Mouse (Mus musculus): ENCODE measurements at regions not wholly inside any gene's neighbourhood (a gene's known extent, or its start where the extent isn't known, plus 50 kb on each side); places are given as distances from the start of the nearest gene placed in this dataset.

DNA sequence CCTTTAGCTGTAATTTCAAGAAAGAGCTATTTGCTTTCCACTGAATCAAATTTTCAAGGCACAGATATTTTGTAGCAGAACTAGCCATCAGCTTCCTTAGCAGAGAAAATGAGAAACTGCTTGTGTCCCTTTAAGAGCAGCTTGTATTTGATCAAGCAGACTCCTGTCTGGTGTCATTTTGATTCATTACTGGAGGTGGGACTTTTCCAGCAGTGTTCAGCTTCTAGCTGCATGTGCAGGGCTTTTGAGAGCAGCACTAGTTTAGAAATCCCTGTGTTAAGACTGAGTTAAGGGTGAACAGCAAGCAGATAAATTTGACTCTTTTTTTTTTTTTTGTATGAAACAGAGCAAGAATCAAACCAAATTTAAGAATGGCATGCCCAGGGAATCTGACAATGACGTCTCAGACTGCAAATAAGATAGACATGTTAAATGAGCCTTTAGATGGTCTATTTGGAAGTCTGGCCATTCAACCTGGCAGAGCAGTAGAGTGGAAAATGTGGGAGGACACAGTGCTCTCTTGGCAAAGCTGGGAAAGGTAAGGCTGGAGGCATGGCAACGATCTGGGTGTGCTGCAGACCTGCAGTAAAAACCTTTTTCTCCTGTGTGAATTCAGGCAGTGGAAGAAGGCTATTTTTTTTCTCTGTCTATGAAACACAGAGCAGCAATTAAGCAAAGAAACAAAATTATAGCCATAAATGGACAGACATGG is 419.9 kb upstream of the Dmd start:
- no peaks in the 10 kb centered on the region for H3K27me3 ChIP-seq (ENCODE audit: control insufficient read depth, insufficient read depth, low read length)
- DNase-seq (ENCODE audit: low spot score) (no peak), ATAC-seq (replicated peaks; ENCODE audit: insufficient number of reproducible peaks, low FRiP score, low TSS enrichment, low read depth) (no peak)
- no peak overlapping the region for H3K4me2 ChIP-seq (ENCODE audit: low read depth, low read length)
- no peaks in the 10 kb centered on the region for H3K4me1 ChIP-seq (ENCODE audit: control insufficient read depth, insufficient read depth, low read length)
- no peak overlapping the region for H3K9ac ChIP-seq (replicated peaks; ENCODE audit: low read length)
- 75% methylated on average over 2 of the region's 2 CpGs for WGBS
- no peak overlapping the region for H3K27ac ChIP-seq (replicated peaks; ENCODE audit: low read depth, low read length)
- no peaks in the 10 kb centered on the region for H3K9me3 ChIP-seq (replicated peaks; ENCODE audit: control insufficient read depth, low read length)
- H3K4me3 ChIP-seq (ENCODE audit: low read depth, low read length), result no peak overlapping the region
- no peaks in the 10 kb centered on the region for H3K36me3 ChIP-seq (replicated peaks; ENCODE audit: control insufficient read depth, insufficient read depth, low read depth, low read length)

DNA sequence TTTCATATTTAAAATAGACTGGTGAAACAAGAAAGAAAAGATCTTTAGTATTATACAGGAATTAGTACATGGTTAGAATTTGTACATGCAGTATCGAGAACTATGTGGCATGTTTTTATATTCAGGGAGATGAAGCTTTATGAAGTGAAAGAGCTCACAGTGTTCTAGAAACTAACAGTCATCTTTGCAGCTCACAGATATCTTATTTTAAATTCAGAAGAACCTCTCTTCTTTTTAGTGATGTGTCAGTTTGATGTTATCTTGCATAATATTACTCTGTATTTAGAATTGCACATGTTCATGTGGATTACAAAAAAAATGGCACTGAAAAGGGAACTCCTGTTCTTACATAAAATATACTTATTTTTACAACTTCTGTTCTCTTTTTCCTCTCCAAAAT is 377.1 kb upstream of the Dmd start:
- Histone ChIP-seq H3K4me1 (ENCODE audit: control insufficient read depth, insufficient read depth, low read length) (no peaks in the 10 kb centered on the region), H3K4me2 (ENCODE audit: low read depth, low read length) (no peak overlapping the region), H3K4me3 (ENCODE audit: low read depth, low read length) (no peak overlapping the region), H3K27ac (replicated peaks; ENCODE audit: low read depth, low read length) (no peak overlapping the region), H3K9ac (replicated peaks; ENCODE audit: low read length) (no peak overlapping the region), H3K36me3 (replicated peaks; ENCODE audit: control insufficient read depth, insufficient read depth, low read depth, low read length) (no peaks in the 10 kb centered on the region), H3K9me3 (replicated peaks; ENCODE audit: control insufficient read depth, low read length) (no peaks in the 10 kb centered on the region), H3K27me3 (ENCODE audit: control insufficient read depth, insufficient read depth, low read length) (no peaks in the 10 kb centered on the region)
- ATAC-seq (replicated peaks; ENCODE audit: insufficient number of reproducible peaks, low FRiP score, low TSS enrichment, low read depth), result no peak
- DNase-seq (ENCODE audit: low spot score), result no peak
- 89% methylated on average over 1 of the region's 1 CpGs for WGBS

DNA sequence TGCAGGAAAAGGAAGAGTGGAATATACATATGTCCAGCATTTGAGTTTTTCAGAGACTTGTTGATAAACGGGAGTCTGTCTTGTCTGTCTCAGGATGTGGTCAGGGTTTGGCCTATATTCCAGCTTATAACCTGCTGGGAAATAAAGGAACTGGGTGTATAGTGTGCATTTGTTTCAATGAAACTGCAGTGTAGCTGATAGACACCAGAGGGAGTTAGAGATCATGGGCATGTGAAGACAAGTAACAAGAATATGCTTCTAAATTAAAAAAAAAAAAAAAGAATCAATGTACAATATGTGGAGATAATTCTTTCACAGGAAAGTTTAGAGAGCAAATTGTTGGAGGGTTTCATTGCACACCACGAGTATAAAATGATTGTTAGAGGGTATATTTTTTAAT is 335.3 kb upstream of the Dmd start:
- ATAC-seq (replicated peaks; ENCODE audit: insufficient number of reproducible peaks, low FRiP score, low TSS enrichment, low read depth) (no peak), DNase-seq (ENCODE audit: low spot score) (no peak)
- Histone ChIP-seq H3K4me3 (ENCODE audit: low read depth, low read length) (no peak overlapping the region), H3K27me3 (ENCODE audit: control insufficient read depth, insufficient read depth, low read length) (no peaks in the 10 kb centered on the region), H3K27ac (replicated peaks; ENCODE audit: low read depth, low read length) (no peak overlapping the region), H3K36me3 (replicated peaks; ENCODE audit: control insufficient read depth, insufficient read depth, low read depth, low read length) (no peaks in the 10 kb centered on the region), H3K4me2 (ENCODE audit: low read depth, low read length) (no peak overlapping the region), H3K9ac (replicated peaks; ENCODE audit: low read length) (no peak overlapping the region), H3K9me3 (replicated peaks; ENCODE audit: control insufficient read depth, low read length) (no peaks in the 10 kb centered on the region), H3K4me1 (ENCODE audit: control insufficient read depth, insufficient read depth, low read length) (no peaks in the 10 kb centered on the region)
- 64% methylated on average over 2 of the region's 2 CpGs for WGBS

DNA sequence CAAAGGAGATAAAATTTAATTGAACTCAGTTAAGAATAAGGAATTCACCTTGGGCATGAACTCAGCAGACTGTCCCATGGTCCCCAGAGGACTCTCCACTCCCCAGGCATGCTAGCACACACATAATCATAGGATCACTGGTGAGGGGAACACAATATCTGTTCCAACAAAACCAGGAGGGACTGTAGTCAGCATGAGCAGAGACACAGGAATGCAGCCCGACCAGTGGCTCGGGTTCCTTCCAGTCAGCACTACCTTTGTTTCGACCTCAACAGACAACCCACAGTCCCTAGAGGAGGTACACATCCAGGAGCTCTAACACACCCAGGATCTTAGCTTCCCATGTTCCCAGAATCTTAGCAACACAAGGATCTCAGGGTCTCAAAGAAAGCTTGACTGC is 298.3 kb upstream of the Dmd start:
- Histone ChIP-seq H3K27ac (replicated peaks; ENCODE audit: low read depth, low read length) (no peak overlapping the region), H3K9ac (replicated peaks; ENCODE audit: low read length) (no peak overlapping the region), H3K36me3 (replicated peaks; ENCODE audit: control insufficient read depth, insufficient read depth, low read depth, low read length) (no peaks in the 10 kb centered on the region), H3K4me1 (ENCODE audit: control insufficient read depth, insufficient read depth, low read length) (no peaks in the 10 kb centered on the region), H3K9me3 (replicated peaks; ENCODE audit: control insufficient read depth, low read length) (no peaks in the 10 kb centered on the region), H3K4me3 (ENCODE audit: low read depth, low read length) (no peak overlapping the region), H3K27me3 (ENCODE audit: control insufficient read depth, insufficient read depth, low read length) (no peaks in the 10 kb centered on the region), H3K4me2 (ENCODE audit: low read depth, low read length) (no peak overlapping the region)
- DNase-seq (ENCODE audit: low spot score) (peak; percentile 0), ATAC-seq (replicated peaks; ENCODE audit: insufficient number of reproducible peaks, low FRiP score, low TSS enrichment, low read depth) (no peak)
- WGBS, result 77% methylated on average over 3 of the region's 3 CpGs
